Mouse (Mus musculus) heart, adult 2 months (tissue): Measurements from ENCODE around the gene Ndufa6. TPM values are rescaled to one million over a fixed set of nuclear protein-coding genes. Genes with fewer than 3 reads are reported as not detected.
"Not testable (repeated sequence)": the region's sequence is repeated elsewhere in the genome, so short reads cannot be mapped to it uniquely, and the experiment has no call there.

Experiments used
- DNase-seq, 2 experiments: peaks; one replicate each; pipeline ENCODE4 v3.0.0; 2021
- H3K27ac ChIP-seq: fragments of 200-600 bp; 2 replicates; pipeline ENCODE4 v1.8.1; 2022
- H3K27me3 ChIP-seq: fragments of 200-500 bp; 2 replicates; pipeline ENCODE4 v1.6.1; 2012; ENCODE audit warnings: mild to moderate bottlenecking, low read length, inconsistent platforms, mixed read lengths; ENCODE audit not compliant: control insufficient read depth, insufficient read depth
- H3K36me3 ChIP-seq: fragments of 200-500 bp; 2 replicates; pipeline ENCODE4 v1.6.1; 2012; ENCODE audit warnings: low read length, inconsistent platforms; ENCODE audit not compliant: control insufficient read depth, insufficient read depth
- H3K4me1 ChIP-seq: fragments of 200-500 bp; 2 replicates; pipeline ENCODE4 v1.6.1; 2011; ENCODE audit warnings: low read length; ENCODE audit not compliant: control insufficient read depth, insufficient read depth
- H3K4me3 ChIP-seq: fragments of 200-600 bp; 2 replicates; pipeline ENCODE4 v1.8.1; 2022
- H3K79me2 ChIP-seq: fragments of 200-500 bp; replicated peaks from 2 replicates; pipeline ENCODE4 v1.6.1; 2012; ENCODE audit warnings: mild to moderate bottlenecking, inconsistent platforms, low read length, moderate library complexity, mixed read lengths; ENCODE audit not compliant: control insufficient read depth, insufficient read depth
- H3K9ac ChIP-seq: fragments of 200-500 bp; 2 replicates; pipeline ENCODE4 v1.6.1; 2012; ENCODE audit warnings: low read depth, mild to moderate bottlenecking, control low read depth, inconsistent platforms, low read length, mixed read lengths
- CTCF ChIP-seq: fragments of 200-600 bp; IDR thresholded peaks from 2 replicates; pipeline ENCODE4 v1.8.1; 2022; ENCODE audit warnings: antibody characterized with exemption, mild to moderate bottlenecking, moderate library complexity
- EP300 ChIP-seq: fragments of 200-500 bp; IDR thresholded peaks from 2 replicates; pipeline ENCODE4 v1.6.1; 2011; ENCODE audit warnings: low read depth, low read length, control low read depth; ENCODE audit not compliant: insufficient read depth
- POLR2A ChIP-seq: fragments of 200-500 bp; IDR thresholded peaks from 2 replicates; pipeline ENCODE4 v1.6.1; 2011; ENCODE audit warnings: mild to moderate bottlenecking, low read depth, low read length, control low read depth; ENCODE audit not compliant: insufficient read depth
- WGBS: fragments of 180-500 bp; shearing (Covaris S2); methylation state at CpG from one replicate; pipeline ENCODE4 v1.1.7; 2018; 5-methylcytosine and 5-hydroxymethylcytosine counted together
- intact Hi-C: fragments of 180-260 bp; cut with DNase I; formaldehyde crosslinking; loops from one replicate; pipeline ENCODE4 v1.15.1; 2025
- polyA plus RNA-seq: library from polyadenylated mRNA; depleted of rRNA; stranded (reverse); fragments of >200 nt; gene quantifications from 2 replicates; pipeline ENCODE4 v1.2.3, GENCODE M21; 2012
- total RNA-seq, 2 experiments: library from RNA; stranded (reverse); gene quantifications; 2 replicates each; pipeline ENCODE4 v1.2.3; 2021

The Ndufa6 gene
- total and polyA plus RNA-seq, 3 experiments, result 609 to 775 (median 659) TPM

- Histone ChIP-seq H3K27ac (no peak overlapping the region), H3K36me3 (peaks cover 6% of the 10 kb centered on the region), H3K79me2 (no peaks in the 10 kb centered on the region), H3K27me3 (no peaks in the 10 kb centered on the region), H3K4me1 (peaks cover 15% of the 10 kb centered on the region), H3K4me3 (no peak overlapping the region), H3K9ac (no peak overlapping the region)
- intact Hi-C loops, result no loop called here
- TF ChIP-seq CTCF (no peak), POLR2A (no peak), EP300 (no peak)
- WGBS, result 84% methylated on average over 5 of the region's 5 CpGs
- no peak for DNase-seq
Observed at GRCm38 (mm10) chr15:82372991-82373390, 18.9 kb upstream of the Ndufa6 start.

DNA sequence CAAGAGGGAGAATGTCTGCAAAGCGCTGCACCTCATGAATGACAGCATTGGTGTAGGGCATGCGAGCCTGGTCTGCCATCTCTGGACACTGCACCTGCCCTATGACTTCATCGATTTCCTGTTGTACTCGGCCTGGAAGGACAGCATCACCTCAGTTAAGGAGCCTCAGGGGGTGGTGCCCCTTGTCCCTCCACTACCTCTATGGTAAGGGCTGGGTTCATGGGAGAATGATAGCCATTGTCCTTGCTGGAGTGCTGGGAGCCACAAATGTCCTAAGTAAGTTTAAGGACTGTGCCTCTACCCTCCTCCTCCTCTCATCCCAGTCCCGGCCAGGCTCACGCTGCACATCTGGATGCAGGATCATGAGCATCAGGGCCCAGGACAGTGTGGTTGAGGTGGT, 18.3 kb upstream of the Ndufa6 start:
- H3K27ac ChIP-seq, result no peak overlapping the region
- no peaks in the 10 kb centered on the region for H3K79me2 ChIP-seq
- WGBS, result 75% methylated on average over 6 of the region's 6 CpGs
- H3K4me1 ChIP-seq, result peaks cover 13% of the 10 kb centered on the region
- DNase-seq, result no peak
- H3K4me3 ChIP-seq, result no peak overlapping the region
- H3K9ac ChIP-seq, result no peak overlapping the region
- TF ChIP-seq POLR2A (no peak), CTCF (no peak), EP300 (no peak)
- intact Hi-C loops, result no loop called here
- H3K36me3 ChIP-seq, result peaks cover 7% of the 10 kb centered on the region
- H3K27me3 ChIP-seq, result no peaks in the 10 kb centered on the region

GRCm38 (mm10) chr15:82368851-82369250, 14.7 kb upstream of the Ndufa6 start:
- WGBS, result 71% methylated on average over 1 of the region's 1 CpGs
- H3K4me1 ChIP-seq, result peaks cover 3% of the 10 kb centered on the region; the same call in 1 of the 2 replicates
- H3K9ac ChIP-seq, result no peak overlapping the region
- no peaks in the 10 kb centered on the region for H3K27me3 ChIP-seq
- intact Hi-C loops, result no loop called here
- no peaks in the 10 kb centered on the region for H3K79me2 ChIP-seq
- no peak for DNase-seq
- H3K4me3 ChIP-seq, result no peak overlapping the region
- peaks cover 4% of the 10 kb centered on the region for H3K36me3 ChIP-seq
- H3K27ac ChIP-seq, result no peak overlapping the region
- TF ChIP-seq POLR2A (no peak), EP300 (no peak), CTCF (no peak)

- WGBS, result 89% methylated on average over 4 of the region's 4 CpGs
- peaks cover 4% of the 10 kb centered on the region for H3K36me3 ChIP-seq
- no peaks in the 10 kb centered on the region for H3K27me3 ChIP-seq
- no peaks in the 10 kb centered on the region for H3K79me2 ChIP-seq
- intact Hi-C loops, result no loop called here
- H3K4me3 ChIP-seq, result no peak overlapping the region
- H3K27ac ChIP-seq, result no peak overlapping the region
- DNase-seq, result peak in 1 of 2 experiments; percentile 0
- no peak overlapping the region for H3K9ac ChIP-seq
- TF ChIP-seq EP300, result no peak
- TF ChIP-seq CTCF, result no peak
- no peak for TF ChIP-seq POLR2A
- peaks cover 3% of the 10 kb centered on the region; the same call in 1 of the 2 replicates for H3K4me1 ChIP-seq
Observed at GRCm38 (mm10) chr15:82368146-82368545, 14.0 kb upstream of the Ndufa6 start.

GRCm38 (mm10) chr15:82364561-82364960, 10.4 kb upstream of the Ndufa6 start:
- WGBS, result 12% methylated on average over 5 of the region's 9 CpGs

GRCm38 (mm10) chr15:82363801-82364200, 9.7 kb upstream of the Ndufa6 start:
- H3K79me2 ChIP-seq, intact Hi-C loops, H3K27me3 ChIP-seq, H3K4me1 ChIP-seq, H3K9ac ChIP-seq, H3K4me3 ChIP-seq, H3K36me3 ChIP-seq, H3K27ac ChIP-seq: not testable (repeated sequence)
- peak in 1 of 2 experiments; percentile 12 for DNase-seq
- WGBS, result 42% methylated on average over 9 of the region's 12 CpGs

More at GRCm38 (mm10) chr15:82364561-82364960, 10.4 kb upstream of the Ndufa6 start:
- DNase-seq, result peak in 1 of 2 experiments; percentile 44
- H3K27me3 ChIP-seq, intact Hi-C loops, H3K79me2 ChIP-seq, H3K36me3 ChIP-seq, H3K4me1 ChIP-seq, H3K4me3 ChIP-seq: not testable (repeated sequence)
- peak overlapping the region; percentile 59 for H3K27ac ChIP-seq
- H3K9ac ChIP-seq, result peak overlapping the region; percentile 50; the same call in 1 of the 2 replicates
